Mouse (Mus musculus) kidney, adult 2 months (tissue): ENCODE measurements at regions not wholly inside any gene's neighbourhood (a gene's known extent, or its start where the extent isn't known, plus 50 kb on each side); places are given as distances from the start of the nearest gene placed in this dataset.

Experiments
- CTCF ChIP-seq: fragments of 200-500 bp; conservative IDR thresholded peaks from 2 replicates; pipeline ENCODE4 v1.5.1; 2011; ENCODE audit warnings: low read depth, mild to moderate bottlenecking, control low read depth, low read length, moderate library complexity, mixed read lengths; ENCODE audit not compliant: insufficient read depth, insufficient read length
- POLR2A ChIP-seq: fragments of 200-500 bp; IDR thresholded peaks from one replicate; pipeline ENCODE4 v1.6.1; 2011; ENCODE audit warnings: low read depth, low read length, control low read depth

GRCm38 (mm10) chr4:70776273-70776672 is 241.5 kb upstream of the Megf9 start:
- TF ChIP-seq POLR2A: no peak
- no peak for TF ChIP-seq CTCF
